Mouse (Mus musculus): ENCODE data around the gene Mbnl2. TPM values are rescaled to one million over a fixed set of nuclear protein-coding genes. Genes with fewer than 3 reads are reported as not detected.
"Not testable (repeated sequence)": the region's sequence is repeated elsewhere in the genome, so short reads cannot be mapped to it uniquely, and the experiment has no call there.

The Mbnl2 gene
- total RNA-seq, 1 experiment = 33.4 TPM

DNA sequence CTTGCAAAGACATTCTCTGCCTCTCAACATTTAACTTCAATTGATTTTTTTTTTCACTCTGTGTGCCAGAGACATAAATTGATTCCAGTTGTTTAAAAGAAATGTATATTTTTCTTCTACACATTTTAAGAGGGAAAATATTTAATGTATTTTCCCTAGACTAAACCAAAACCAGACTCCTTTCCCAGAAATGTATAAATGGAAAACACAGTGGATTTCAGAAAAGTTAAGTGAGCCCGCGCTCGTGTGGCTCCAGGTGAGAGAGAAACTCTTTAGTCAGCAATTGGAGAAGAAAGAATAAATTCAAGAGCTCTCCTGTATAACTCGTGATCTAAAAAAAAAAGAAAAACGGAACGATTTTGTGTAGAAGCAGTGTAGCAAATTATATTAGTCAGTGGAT is 79.1 kb downstream of the Mbnl2 start:
- H3K9me3 ChIP-seq (ENCODE audit: control insufficient read depth, insufficient read depth, low read depth, low read length) = no peaks in the 10 kb centered on the region
- no peak overlapping the region for H3K9ac ChIP-seq (ENCODE audit: insufficient read depth, low read depth, low read length, poor library complexity, severe bottlenecking)
- H3K27ac ChIP-seq (ENCODE audit: insufficient read depth, low read depth, low read length, poor library complexity, severe bottlenecking) = no peak overlapping the region
- in situ Hi-C loops (cut with MboI; ENCODE audit: low sequenced_read_pairs in 2 of 2, unreplicated experiment in 2 of 2) = no loop called here
- H3K36me3 ChIP-seq (ENCODE audit: control insufficient read depth, insufficient read depth, low read length, poor library complexity, severe bottlenecking) = no peaks in the 10 kb centered on the region
- H3K4me3 ChIP-seq (ENCODE audit: insufficient read depth in 1 of 2, low read depth in 1 of 2, low read length in 2 of 2, poor library complexity in 1 of 2, severe bottlenecking in 1 of 2) = no peak overlapping the region
- TF ChIP-seq ZC3H11A (IDR thresholded peaks at IDR 0.05; ENCODE audit: borderline replicate concordance, low read depth, low read length) (no peak), MAFK (IDR thresholded peaks at IDR 0.05; ENCODE audit: insufficient read depth, low read depth, low read length) (no peak), CHD2 (IDR thresholded peaks at IDR 0.05; ENCODE audit: low read depth, low read length) (no peak), HCFC1 (IDR thresholded peaks at IDR 0.05; ENCODE audit: borderline replicate concordance, insufficient read depth, low read length) (no peak), ZNF384 (IDR thresholded peaks at IDR 0.05; ENCODE audit: low read depth, low read length) (no peak)
- peaks cover 8 to 9% of the 10 kb centered on the region in 2 experiments; a peak in 3 of 4 replicates for H3K4me1 ChIP-seq (ENCODE audit: control insufficient read depth in 2 of 2, insufficient read depth in 2 of 2, low read length in 2 of 2, poor library complexity in 1 of 2)
- no peak for DNase-seq (ENCODE audit: low read depth, low spot score)

DNA sequence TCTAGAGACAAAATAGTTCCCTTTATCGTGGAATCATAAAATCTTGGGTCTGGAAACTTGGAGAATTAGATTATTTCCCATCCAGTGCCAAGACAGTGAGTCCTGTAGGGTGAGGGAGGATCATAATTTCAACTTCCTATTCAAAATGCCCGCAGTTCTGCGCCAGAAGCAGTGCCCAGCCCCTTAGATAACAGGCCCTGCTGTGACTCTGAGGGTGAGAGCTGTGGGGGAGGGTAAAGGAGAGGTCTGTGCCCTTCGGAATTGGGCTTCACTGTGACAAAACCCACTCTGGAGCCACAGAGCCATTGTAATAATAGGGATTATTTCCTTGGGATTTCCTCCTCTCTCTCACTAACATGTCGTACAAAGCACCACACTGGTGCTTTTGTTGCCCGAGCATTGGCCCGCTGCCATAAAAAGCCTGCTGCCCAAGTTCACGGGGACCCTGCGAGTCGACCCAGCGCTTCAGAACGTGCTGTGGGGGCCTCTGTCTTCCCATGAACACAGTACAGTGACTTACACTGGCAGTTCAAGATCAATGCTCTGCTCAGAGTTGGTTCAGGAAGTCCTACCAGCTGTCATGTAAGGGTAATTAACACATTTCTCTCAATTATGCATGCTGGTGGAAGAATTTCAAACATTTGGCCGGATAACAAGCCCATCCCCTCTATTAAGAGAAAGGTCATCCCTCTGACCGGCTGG is 79.7 kb downstream of the Mbnl2 start:
- H3K27ac ChIP-seq (ENCODE audit: insufficient read depth, low read depth, low read length, poor library complexity, severe bottlenecking) = no peak overlapping the region
- in situ Hi-C loops (cut with MboI; ENCODE audit: low sequenced_read_pairs in 2 of 2, unreplicated experiment in 2 of 2) = no loop called here
- H3K36me3 ChIP-seq (ENCODE audit: control insufficient read depth, insufficient read depth, low read length, poor library complexity, severe bottlenecking) = no peaks in the 10 kb centered on the region
- H3K4me3 ChIP-seq (ENCODE audit: insufficient read depth in 1 of 2, low read depth in 1 of 2, low read length in 2 of 2, poor library complexity in 1 of 2, severe bottlenecking in 1 of 2) = no peak overlapping the region
- no peak overlapping the region for H3K9ac ChIP-seq (ENCODE audit: insufficient read depth, low read depth, low read length, poor library complexity, severe bottlenecking)
- DNase-seq (ENCODE audit: low read depth, low spot score) = no peak
- H3K4me1 ChIP-seq (ENCODE audit: control insufficient read depth in 2 of 2, insufficient read depth in 2 of 2, low read length in 2 of 2, poor library complexity in 1 of 2) = peaks cover 8 to 9% of the 10 kb centered on the region in 2 experiments; a peak in 3 of 4 replicates
- TF ChIP-seq HCFC1 (IDR thresholded peaks at IDR 0.05; ENCODE audit: borderline replicate concordance, insufficient read depth, low read length) (no peak), MAFK (IDR thresholded peaks at IDR 0.05; ENCODE audit: insufficient read depth, low read depth, low read length) (no peak), ZNF384 (IDR thresholded peaks at IDR 0.05; ENCODE audit: low read depth, low read length) (no peak), CHD2 (IDR thresholded peaks at IDR 0.05; ENCODE audit: low read depth, low read length) (no peak), ZC3H11A (IDR thresholded peaks at IDR 0.05; ENCODE audit: borderline replicate concordance, low read depth, low read length) (no peak)
- H3K9me3 ChIP-seq (ENCODE audit: control insufficient read depth, insufficient read depth, low read depth, low read length) = no peaks in the 10 kb centered on the region

DNA sequence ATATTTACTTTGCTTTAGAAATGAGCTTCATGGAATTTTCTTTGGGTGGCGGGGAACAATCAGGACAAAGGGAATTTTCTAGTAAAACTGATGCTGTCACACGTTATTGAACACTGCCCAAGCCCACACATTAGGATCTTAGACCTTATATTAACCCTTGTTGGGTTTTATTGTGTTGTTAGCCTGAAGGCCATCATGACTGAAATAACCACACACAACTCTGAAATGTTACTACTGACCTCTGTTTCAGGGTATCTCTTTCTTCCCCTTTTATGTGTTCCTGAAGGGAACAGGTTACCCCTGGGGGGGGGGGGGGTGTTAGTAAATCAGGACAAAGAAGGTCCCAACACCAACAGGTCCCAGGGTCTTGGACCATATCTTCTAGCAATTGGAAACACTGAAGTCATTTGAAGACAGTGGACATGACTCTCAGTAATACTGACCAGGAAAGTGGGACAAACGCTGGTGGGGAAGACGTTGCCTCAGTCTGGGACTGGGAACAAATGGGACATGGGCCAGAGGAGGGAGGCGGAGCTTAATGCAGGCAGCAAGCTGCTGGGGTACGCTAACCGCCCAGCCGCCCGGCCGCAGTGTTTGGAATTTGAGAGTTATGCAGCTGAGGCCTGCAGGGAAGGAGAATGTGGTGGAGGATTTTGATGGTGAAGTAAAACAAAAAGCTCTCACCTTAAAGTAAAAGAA is 80.4 kb downstream of the Mbnl2 start:
- no peak overlapping the region; the same call in 1 of the 2 replicates for H3K27ac ChIP-seq (ENCODE audit: insufficient read depth, low read depth, low read length, poor library complexity, severe bottlenecking)
- no peaks in the 10 kb centered on the region for H3K36me3 ChIP-seq (ENCODE audit: control insufficient read depth, insufficient read depth, low read length, poor library complexity, severe bottlenecking)
- H3K9ac ChIP-seq (ENCODE audit: insufficient read depth, low read depth, low read length, poor library complexity, severe bottlenecking) = no peak overlapping the region
- H3K9me3 ChIP-seq (ENCODE audit: control insufficient read depth, insufficient read depth, low read depth, low read length) = no peaks in the 10 kb centered on the region
- H3K4me3 ChIP-seq (ENCODE audit: insufficient read depth in 1 of 2, low read depth in 1 of 2, low read length in 2 of 2, poor library complexity in 1 of 2, severe bottlenecking in 1 of 2) = no peak overlapping the region
- peaks cover 8 to 9% of the 10 kb centered on the region in 2 experiments; a peak in 3 of 4 replicates for H3K4me1 ChIP-seq (ENCODE audit: control insufficient read depth in 2 of 2, insufficient read depth in 2 of 2, low read length in 2 of 2, poor library complexity in 1 of 2)
- in situ Hi-C loops (cut with MboI; ENCODE audit: low sequenced_read_pairs in 2 of 2, unreplicated experiment in 2 of 2) = no loop called here
- no peak for DNase-seq (ENCODE audit: low read depth, low spot score)
- TF ChIP-seq CHD2 (IDR thresholded peaks at IDR 0.05; ENCODE audit: low read depth, low read length) (no peak), ZC3H11A (IDR thresholded peaks at IDR 0.05; ENCODE audit: borderline replicate concordance, low read depth, low read length) (no peak), ZNF384 (IDR thresholded peaks at IDR 0.05; ENCODE audit: low read depth, low read length) (no peak), MAFK (IDR thresholded peaks at IDR 0.05; ENCODE audit: insufficient read depth, low read depth, low read length) (no peak), HCFC1 (IDR thresholded peaks at IDR 0.05; ENCODE audit: borderline replicate concordance, insufficient read depth, low read length) (no peak)

DNA sequence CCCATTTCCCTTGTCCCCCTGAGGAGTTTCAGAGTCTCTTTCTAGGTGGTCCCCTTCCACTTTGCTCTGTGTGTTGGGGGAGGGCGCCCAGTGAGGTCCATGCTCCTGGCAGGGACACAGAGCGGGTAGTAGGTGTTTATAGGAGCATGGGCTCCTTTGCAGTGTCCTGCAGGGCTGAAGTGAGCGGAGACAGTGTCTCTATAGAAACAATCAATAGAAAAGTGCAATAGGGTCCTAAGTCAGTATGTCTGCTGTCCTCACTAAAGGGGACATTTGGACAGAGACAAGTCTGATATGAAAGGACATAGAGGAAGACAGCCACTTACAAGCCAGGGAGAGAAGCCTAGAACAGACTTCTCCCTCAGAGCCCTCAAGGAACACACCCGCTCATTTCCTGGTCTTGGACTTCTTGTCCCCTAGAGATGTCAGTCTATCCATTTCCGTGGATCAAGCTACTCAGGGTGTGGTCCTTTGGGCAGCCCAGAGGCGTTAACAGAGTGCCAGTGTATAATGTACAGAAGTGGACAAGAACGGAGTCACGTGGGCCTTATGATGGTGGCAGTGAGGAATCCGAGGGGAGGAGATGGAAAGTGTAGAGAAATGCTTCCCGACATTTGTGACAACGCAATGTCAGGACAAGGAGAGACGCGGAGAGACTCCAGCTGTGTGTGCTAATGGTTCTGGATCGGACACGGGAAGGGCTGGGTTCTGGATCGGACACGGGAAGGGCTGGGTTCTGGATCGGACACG is 82.0 kb downstream of the Mbnl2 start:
- no peak overlapping the region for H3K4me3 ChIP-seq (ENCODE audit: insufficient read depth in 1 of 2, low read depth in 1 of 2, low read length in 2 of 2, poor library complexity in 1 of 2, severe bottlenecking in 1 of 2)
- H3K4me1 ChIP-seq (ENCODE audit: control insufficient read depth in 2 of 2, insufficient read depth in 2 of 2, low read length in 2 of 2, poor library complexity in 1 of 2) = peaks cover 8 to 9% of the 10 kb centered on the region in 2 experiments; a peak in 3 of 4 replicates
- TF ChIP-seq ZC3H11A (IDR thresholded peaks at IDR 0.05; ENCODE audit: borderline replicate concordance, low read depth, low read length) = no peak
- H3K9ac ChIP-seq (ENCODE audit: insufficient read depth, low read depth, low read length, poor library complexity, severe bottlenecking) = no peak overlapping the region
- H3K27ac ChIP-seq (ENCODE audit: insufficient read depth, low read depth, low read length, poor library complexity, severe bottlenecking) = no peak overlapping the region
- no peaks in the 10 kb centered on the region for H3K36me3 ChIP-seq (ENCODE audit: control insufficient read depth, insufficient read depth, low read length, poor library complexity, severe bottlenecking)
- in situ Hi-C loops (cut with MboI; ENCODE audit: low sequenced_read_pairs in 2 of 2, unreplicated experiment in 2 of 2) = no loop called here
- DNase-seq (ENCODE audit: low read depth, low spot score) = no peak
- H3K9me3 ChIP-seq (ENCODE audit: control insufficient read depth, insufficient read depth, low read depth, low read length) = no peaks in the 10 kb centered on the region

DNA sequence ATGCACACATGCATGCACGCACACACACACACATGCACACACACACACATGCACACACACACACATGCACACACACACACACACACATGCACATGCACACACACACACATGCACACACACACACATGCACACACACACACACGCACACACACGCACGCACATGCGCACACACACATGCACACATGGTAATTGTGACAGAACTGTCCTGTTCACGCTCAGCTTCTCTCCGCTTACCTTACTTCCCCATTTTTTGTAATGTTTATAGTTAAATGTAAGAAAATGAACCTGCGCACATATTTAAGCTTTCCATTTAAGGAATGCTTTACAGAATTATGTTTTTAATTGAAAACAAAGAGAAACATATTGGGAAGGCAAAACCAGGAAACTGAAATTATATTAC is 84.1 kb downstream of the Mbnl2 start:
- not testable (repeated sequence) for H3K9ac ChIP-seq (ENCODE audit: insufficient read depth, low read depth, low read length, poor library complexity, severe bottlenecking); DNase-seq (ENCODE audit: low read depth, low spot score)

More for the DNA sequence above, 84.1 kb downstream of the Mbnl2 start:
- in situ Hi-C loops (cut with MboI; ENCODE audit: low sequenced_read_pairs in 2 of 2, unreplicated experiment in 2 of 2); H3K27ac ChIP-seq (ENCODE audit: insufficient read depth, low read depth, low read length, poor library complexity, severe bottlenecking); H3K4me3 ChIP-seq (ENCODE audit: insufficient read depth in 1 of 2, low read depth in 1 of 2, low read length in 2 of 2, poor library complexity in 1 of 2, severe bottlenecking in 1 of 2); H3K9me3 ChIP-seq (ENCODE audit: control insufficient read depth, insufficient read depth, low read depth, low read length); H3K36me3 ChIP-seq (ENCODE audit: control insufficient read depth, insufficient read depth, low read length, poor library complexity, severe bottlenecking): not testable (repeated sequence)
- peaks cover 9 to 13% of the 10 kb centered on the region in 2 experiments; a peak in 3 of 4 replicates for H3K4me1 ChIP-seq (ENCODE audit: control insufficient read depth in 2 of 2, insufficient read depth in 2 of 2, low read length in 2 of 2, poor library complexity in 1 of 2)
